Mouse (Mus musculus) hindbrain, embryonic 15.5 days (tissue): ENCODE measurements around the gene E130308A19Rik. TPM values are rescaled to one million over a fixed set of nuclear protein-coding genes. Genes with fewer than 3 reads are reported as not detected.
A peak's percentile ranks its signal among the peaks of the same experiment; 100 is the strongest.

Experiments
- ATAC-seq: fragments of 200-750 bp; cut with Nextera tagmentation; 2 replicates; pipeline ENCODE4 v1.8.0; 2017; ENCODE audit warnings: low read depth, moderate number of reproducible peaks, moderate TSS enrichment; ENCODE audit not compliant: low FRiP score
- H3K27ac ChIP-seq: fragments of 300-500 bp; sonication (generic); replicated peaks from 2 replicates; pipeline ENCODE4 v1.5.1; 2015; ENCODE audit warnings: mild to moderate bottlenecking, inconsistent platforms
- H3K27me3 ChIP-seq: fragments of 300-500 bp; sonication (generic); 2 replicates; pipeline ENCODE4 v1.6.1; 2015; ENCODE audit warnings: control low read depth, inconsistent platforms
- H3K36me3 ChIP-seq: fragments of 300-500 bp; sonication (generic); 2 replicates; pipeline ENCODE4 v1.6.1; 2015; ENCODE audit warnings: control low read depth, inconsistent platforms
- H3K4me1 ChIP-seq: fragments of 300-500 bp; sonication (generic); replicated peaks from 2 replicates; pipeline ENCODE4 v1.6.1; 2015; ENCODE audit warnings: control low read depth, inconsistent platforms
- H3K4me2 ChIP-seq: fragments of 300-500 bp; sonication (generic); 2 replicates; pipeline ENCODE4 v1.6.1; 2015; ENCODE audit warnings: moderate library complexity, mild to moderate bottlenecking, inconsistent platforms
- H3K4me3 ChIP-seq: fragments of 300-500 bp; sonication (generic); 2 replicates; pipeline ENCODE4 v1.5.1; 2015; ENCODE audit warnings: mild to moderate bottlenecking, inconsistent platforms
- H3K9ac ChIP-seq: fragments of 300-500 bp; sonication (generic); 2 replicates; pipeline ENCODE4 v1.6.1; 2015; ENCODE audit warnings: inconsistent platforms
- H3K9me3 ChIP-seq: fragments of 300-500 bp; sonication (generic); 2 replicates; pipeline ENCODE4 v1.6.1; 2016; ENCODE audit warnings: control low read depth, inconsistent platforms
- WGBS: fragments of 180-500 bp; shearing (Covaris S2); methylation state at CpG from one replicate; pipeline ENCODE4 v1.1.7; 2015; 5-methylcytosine and 5-hydroxymethylcytosine counted together
- polyA plus RNA-seq: library from polyadenylated mRNA; unstranded; fragments of >200 nt; fragmentation: Nextera tagmentation; extraction: Ambion mirVana; gene quantifications from 2 replicates; pipeline ENCODE4 v1.2.1, GENCODE M21; 2015

Gene E130308A19Rik
- polyA plus RNA-seq, 1 experiment from 2014 or later = 55.9 TPM

DNA sequence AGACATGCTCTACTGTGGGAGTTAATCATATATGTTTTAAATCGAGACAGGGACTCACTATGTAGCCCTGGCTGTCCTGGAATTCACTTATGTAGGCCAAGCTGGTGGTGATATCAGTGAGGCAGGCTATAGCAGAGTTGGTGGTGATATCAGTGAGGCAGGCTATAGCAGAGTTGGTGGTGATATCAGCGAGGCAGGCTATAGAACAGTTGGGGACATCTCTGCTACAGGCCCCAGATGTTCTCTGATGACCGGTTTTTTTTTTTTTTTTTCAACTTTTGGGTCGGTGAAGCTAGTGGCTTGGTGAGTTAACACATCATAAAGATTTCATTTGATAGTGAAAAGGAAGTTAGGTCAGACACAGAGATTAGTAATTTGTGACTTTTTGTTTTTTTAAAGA lies 176.8 kb downstream of the E130308A19Rik start:
- H3K4me2 ChIP-seq = no peak overlapping the region
- no peak overlapping the region for H3K4me3 ChIP-seq
- no peaks in the 10 kb centered on the region for H3K9me3 ChIP-seq
- ATAC-seq = no peak
- H3K4me1 ChIP-seq = peaks cover 19% of the 10 kb centered on the region
- no peak overlapping the region for H3K9ac ChIP-seq
- H3K27ac ChIP-seq = no peak overlapping the region
- WGBS = 80% methylated on average over 4 of the region's 4 CpGs
- H3K36me3 ChIP-seq = no peaks in the 10 kb centered on the region
- H3K27me3 ChIP-seq = no peaks in the 10 kb centered on the region

DNA sequence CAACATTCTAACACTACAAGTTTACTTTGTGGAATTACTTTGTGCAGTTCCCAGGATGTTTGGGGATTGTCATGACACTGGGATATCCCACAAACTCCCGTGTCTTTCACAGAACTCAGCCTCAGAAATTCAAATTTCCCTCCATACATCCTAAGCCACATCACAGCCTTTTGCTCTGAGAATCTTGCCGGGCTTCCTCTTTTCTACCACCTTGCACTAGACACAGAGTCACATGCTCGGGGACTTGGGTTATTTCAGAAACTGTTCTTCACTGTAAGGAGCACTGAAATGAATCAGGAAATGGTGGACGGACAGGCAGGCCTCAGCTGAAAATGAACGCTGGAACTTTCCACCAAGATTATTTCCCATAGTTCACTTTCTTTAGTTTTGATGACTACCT lies 177.3 kb downstream of the E130308A19Rik start:
- Histone ChIP-seq H3K27me3 (no peaks in the 10 kb centered on the region), H3K9ac (no peak overlapping the region), H3K4me1 (peaks cover 25% of the 10 kb centered on the region), H3K36me3 (no peaks in the 10 kb centered on the region), H3K4me2 (no peak overlapping the region), H3K4me3 (no peak overlapping the region), H3K9me3 (no peaks in the 10 kb centered on the region), H3K27ac (no peak overlapping the region)
- 90% methylated on average over 5 of the region's 5 CpGs for WGBS
- ATAC-seq = no peak

GRCm38 (mm10) chr4:59804754-59805153 lies 178.7 kb downstream of the E130308A19Rik start:
- Histone ChIP-seq H3K9ac (peak overlapping the region; percentile 91; the same call in 1 of the 2 replicates), H3K36me3 (no peaks in the 10 kb centered on the region), H3K4me2 (peak overlapping the region; percentile 90), H3K9me3 (no peaks in the 10 kb centered on the region), H3K4me1 (peaks cover 30% of the 10 kb centered on the region), H3K27ac (peak overlapping the region; percentile 90; the same call in 1 of the 2 replicates), H3K27me3 (no peaks in the 10 kb centered on the region), H3K4me3 (peak overlapping the region; percentile 98)
- 77% methylated on average over 1 of the region's 1 CpGs for WGBS
- no peak for ATAC-seq

DNA sequence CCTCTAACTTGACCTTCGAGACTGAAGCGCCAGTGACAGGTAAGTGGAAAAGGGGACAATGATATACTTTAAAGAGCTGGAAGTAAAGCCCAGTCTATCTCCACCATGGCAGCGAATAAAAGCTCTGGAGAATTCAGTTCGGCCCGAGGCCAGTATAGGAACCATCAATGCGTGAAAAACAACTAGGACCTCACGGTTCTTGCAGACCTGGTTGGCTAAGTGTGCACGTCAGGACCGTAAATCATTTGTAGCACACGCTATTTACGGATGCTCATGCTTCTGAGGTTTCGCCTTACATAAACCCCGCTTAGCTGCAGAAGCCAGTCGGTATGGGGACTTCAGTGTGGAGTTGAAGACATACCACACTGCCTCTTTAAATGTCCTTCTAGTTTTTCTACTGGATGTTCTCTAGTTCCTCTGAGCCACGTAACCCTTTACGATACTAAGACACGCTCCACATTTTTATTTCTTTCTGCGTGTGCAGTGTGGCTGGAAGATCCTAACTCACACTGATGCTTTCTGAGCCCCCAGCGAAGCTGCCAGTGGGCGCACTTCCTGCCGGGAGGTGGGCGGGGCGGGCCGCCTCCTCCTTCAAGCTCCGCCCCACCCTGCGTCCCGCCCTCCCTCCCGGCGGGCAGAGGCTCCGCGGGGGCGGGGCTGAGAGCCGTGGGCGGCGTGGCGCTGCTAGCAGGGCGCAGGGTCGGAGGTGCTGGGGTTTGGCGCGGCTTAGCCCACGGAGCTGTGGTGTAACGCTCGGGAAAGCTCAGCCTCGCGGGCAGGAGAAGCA lies 179.4 kb downstream of the E130308A19Rik start, which contains the start of gene Snx30:
Gene Snx30 (plus strand): TSS at position 660 of the 787 bp plus-strand sequence.
- Histone ChIP-seq H3K9ac (peak within 1 kb of the TSS; percentile 91), H3K27ac (peak within 1 kb of the TSS; percentile 90), H3K9me3 (no peaks in the 10 kb centered on the region), H3K36me3 (no peaks in the 10 kb centered on the region), H3K27me3 (no peaks in the 10 kb centered on the region), H3K4me2 (peak within 1 kb of the TSS; percentile 90), H3K4me1 (peaks cover 30% of the 10 kb centered on the region), H3K4me3 (peak within 1 kb of the TSS; percentile 98)
- peak; percentile 92 for ATAC-seq
- WGBS = 2% methylated on average over 45 of the region's 45 CpGs

DNA sequence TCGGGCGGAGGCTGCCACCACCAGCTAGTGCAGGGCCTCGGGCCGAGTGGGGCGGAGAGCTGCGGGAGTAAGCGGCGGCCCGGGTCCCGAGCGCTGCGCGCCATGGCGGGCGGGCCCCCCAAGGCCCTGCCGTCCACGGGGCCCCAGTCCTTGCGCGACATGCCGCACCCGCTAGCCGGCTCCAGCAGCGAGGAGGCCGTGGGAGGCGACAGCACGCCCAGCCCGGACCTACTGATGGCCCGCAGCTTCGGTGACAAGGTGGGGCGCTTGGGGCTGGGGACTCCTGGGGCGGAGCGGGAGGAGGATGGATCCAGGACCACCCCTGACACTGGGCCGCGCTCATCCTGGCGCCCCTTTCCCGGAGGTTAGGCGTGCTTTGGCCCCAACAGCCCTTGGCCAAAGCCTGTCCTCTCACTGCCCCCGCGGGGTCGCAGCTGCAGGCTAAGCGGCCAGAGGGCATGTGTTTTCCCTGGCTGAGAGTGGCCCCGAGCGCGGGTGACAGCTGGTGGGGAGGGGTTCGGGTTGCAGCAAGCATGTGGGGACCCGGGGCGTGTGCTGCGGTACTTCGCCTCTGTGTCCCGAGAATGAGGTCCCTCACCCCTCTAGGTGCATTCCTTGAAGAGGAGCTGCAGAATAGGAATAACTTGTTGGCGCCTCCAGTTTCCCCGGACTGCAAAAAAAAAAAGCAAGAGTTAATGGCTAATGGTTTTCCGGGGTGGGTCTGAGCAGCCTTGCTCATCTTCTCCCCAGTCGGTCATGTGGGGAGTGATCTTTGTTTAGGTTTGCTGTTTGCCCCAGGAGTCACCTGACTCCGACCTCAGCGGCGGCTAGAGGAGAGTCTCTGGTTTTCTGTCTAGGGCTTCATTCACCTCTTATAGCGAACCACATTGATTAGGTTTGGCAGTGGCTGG lies 180.2 kb downstream of the E130308A19Rik start:
- peaks cover 30% of the 10 kb centered on the region for H3K4me1 ChIP-seq
- no peaks in the 10 kb centered on the region for H3K36me3 ChIP-seq
- no peaks in the 10 kb centered on the region for H3K9me3 ChIP-seq
- peak overlapping the region; percentile 91 for H3K9ac ChIP-seq
- WGBS = under 1% methylated on average over 51 of the region's 58 CpGs
- H3K27ac ChIP-seq = peak overlapping the region; percentile 90
- H3K27me3 ChIP-seq = no peaks in the 10 kb centered on the region
- peak overlapping the region; percentile 98 for H3K4me3 ChIP-seq
- H3K4me2 ChIP-seq = peak overlapping the region; percentile 90
- ATAC-seq = peak; percentile 78

DNA sequence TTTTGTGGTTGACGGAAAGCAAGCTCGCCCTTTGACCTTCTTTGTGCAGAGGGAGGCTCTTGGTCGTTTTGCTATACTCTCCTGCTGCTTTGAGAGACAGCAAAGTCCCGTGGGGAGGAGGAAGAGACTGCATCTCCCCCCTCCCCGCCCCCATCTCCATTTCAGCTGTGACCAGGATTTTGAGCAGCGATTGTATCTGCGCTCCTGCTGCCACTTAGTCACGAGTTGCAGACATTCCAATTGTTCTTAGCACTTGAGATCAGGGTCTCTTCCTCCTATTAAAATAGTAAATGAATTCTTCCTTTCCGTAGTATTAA lies 180.8 kb downstream of the E130308A19Rik start:
- Histone ChIP-seq H3K27ac (peak overlapping the region; percentile 90), H3K4me1 (peaks cover 30% of the 10 kb centered on the region), H3K9me3 (no peaks in the 10 kb centered on the region), H3K9ac (peak overlapping the region; percentile 91), H3K27me3 (no peaks in the 10 kb centered on the region), H3K36me3 (no peaks in the 10 kb centered on the region), H3K4me2 (peak overlapping the region; percentile 90), H3K4me3 (peak overlapping the region; percentile 98)
- ATAC-seq = no peak
- under 1% methylated on average over 9 of the region's 9 CpGs for WGBS

- Histone ChIP-seq H3K27me3 (no peaks in the 10 kb centered on the region), H3K9me3 (no peaks in the 10 kb centered on the region), H3K9ac (peak overlapping the region; percentile 91; the same call in 1 of the 2 replicates), H3K4me2 (peak overlapping the region; percentile 90), H3K4me3 (peak overlapping the region; percentile 98), H3K36me3 (no peaks in the 10 kb centered on the region), H3K4me1 (peaks cover 30% of the 10 kb centered on the region), H3K27ac (no peak overlapping the region)
- WGBS = 57% methylated on average over 2 of the region's 2 CpGs
- ATAC-seq = no peak
Measured at GRCm38 (mm10) chr4:59807521-59807920, 181.5 kb downstream of the E130308A19Rik start.

DNA sequence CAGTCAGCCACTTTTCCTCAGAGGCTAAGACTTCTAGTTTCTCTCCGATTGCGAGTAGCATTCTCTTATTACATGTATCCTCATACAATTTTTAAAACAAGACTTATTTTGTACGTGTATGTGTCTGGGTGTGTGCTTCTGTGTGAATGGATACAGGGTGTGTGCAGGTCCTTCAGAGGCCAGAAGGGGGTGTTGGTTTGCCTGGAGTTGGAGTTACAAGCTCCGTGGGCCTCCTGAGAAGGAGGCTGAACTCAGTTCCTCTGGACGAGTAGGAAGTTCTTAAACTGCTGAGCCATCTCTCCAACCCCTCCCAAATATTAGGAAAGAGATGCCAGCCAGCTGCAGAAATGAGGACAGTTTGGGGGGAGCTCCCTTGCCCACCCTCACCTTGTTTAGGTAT lies 182.4 kb downstream of the E130308A19Rik start:
- no peak for ATAC-seq
- H3K27me3 ChIP-seq = no peaks in the 10 kb centered on the region
- no peaks in the 10 kb centered on the region for H3K9me3 ChIP-seq
- H3K27ac ChIP-seq = no peak overlapping the region
- peaks cover 30% of the 10 kb centered on the region for H3K4me1 ChIP-seq
- no peak overlapping the region for H3K9ac ChIP-seq
- no peaks in the 10 kb centered on the region for H3K36me3 ChIP-seq
- WGBS = 76% methylated on average over 5 of the region's 5 CpGs
- no peak overlapping the region for H3K4me3 ChIP-seq
- peak overlapping the region; percentile 90; the same call in 1 of the 2 replicates for H3K4me2 ChIP-seq

Other genes with a start within 250 kb of the E130308A19Rik start
- 1.9 and 2.4 TPM in 2 replicates for gene Susd1, start 187.6 kb upstream of the E130308A19Rik start, polyA plus RNA-seq
- gene Ptbp3, start 76.8 kb upstream of the E130308A19Rik start, polyA plus RNA-seq = 18.0 and 20.1 TPM in 2 replicates
- gene Hsdl2, start 44.6 kb upstream of the E130308A19Rik start, polyA plus RNA-seq = 36.7 and 41.3 TPM in 2 replicates
- gene Inip, start 175.4 kb downstream of the E130308A19Rik start, polyA plus RNA-seq = 53.3 and 53.8 TPM in 2 replicates
- gene Snx30, start 179.6 kb downstream of the E130308A19Rik start, polyA plus RNA-seq = 18.3 TPM in 2 replicates